Mouse (Mus musculus) brown adipose tissue, adult 24 weeks (tissue): ENCODE results near the gene Prkn. TPM values are rescaled to one million over a fixed set of nuclear protein-coding genes. Genes with fewer than 3 reads are reported as not detected.

Experiments used
- H3K27ac ChIP-seq: fragments of 200-500 bp; replicated peaks from 2 replicates; pipeline ENCODE4 v1.5.1; 2012; ENCODE audit warnings: low read depth, mild to moderate bottlenecking, low read length
- H3K4me1 ChIP-seq: fragments of 200-500 bp; 2 replicates; pipeline ENCODE4 v1.6.1; 2012; ENCODE audit warnings: low read length, mixed read lengths; ENCODE audit not compliant: control insufficient read depth, insufficient read depth, insufficient read length
- H3K4me3 ChIP-seq: fragments of 200-500 bp; 2 replicates; pipeline ENCODE4 v1.5.1; 2012; ENCODE audit warnings: low read depth, mild to moderate bottlenecking, low read length, moderate library complexity; ENCODE audit not compliant: insufficient read depth
- polyA plus RNA-seq: library from polyadenylated mRNA; stranded (reverse); fragments of >200 nt; gene quantifications from 2 replicates; pipeline ENCODE4 v1.2.4, GENCODE M21; 2012; ENCODE audit not compliant: missing spikeins, insufficient read depth, insufficient read length

Prkn gene
- polyA plus RNA-seq, 1 experiment = 7.2 TPM

DNA sequence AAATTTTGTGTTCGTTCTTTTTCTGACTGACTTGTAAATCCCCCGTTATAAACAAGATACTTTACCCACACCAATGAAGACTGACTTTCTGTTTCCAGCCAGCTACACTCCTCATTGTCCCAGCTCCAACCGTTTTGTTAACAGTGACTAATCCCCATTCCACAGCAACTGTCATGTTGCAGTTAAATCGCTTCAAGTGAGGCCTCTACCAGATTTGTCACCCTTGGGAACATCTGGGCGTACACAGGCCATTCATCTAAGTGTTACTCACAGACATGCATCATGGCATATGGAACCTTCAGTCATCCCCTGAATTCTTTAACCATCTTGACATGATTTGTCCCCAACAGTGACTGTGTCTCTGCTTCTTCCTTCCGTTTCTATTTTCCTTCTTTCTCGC, 669.9 kb downstream of the Prkn start:
- H3K4me3 ChIP-seq = no peak overlapping the region
- no peaks in the 10 kb centered on the region for H3K4me1 ChIP-seq
- no peak overlapping the region for H3K27ac ChIP-seq

GRCm38 (mm10) chr17:11514032-11514761, 674.0 kb downstream of the Prkn start:
- H3K27ac ChIP-seq = no peak overlapping the region
- H3K4me1 ChIP-seq = no peaks in the 10 kb centered on the region
- no peak overlapping the region for H3K4me3 ChIP-seq

DNA sequence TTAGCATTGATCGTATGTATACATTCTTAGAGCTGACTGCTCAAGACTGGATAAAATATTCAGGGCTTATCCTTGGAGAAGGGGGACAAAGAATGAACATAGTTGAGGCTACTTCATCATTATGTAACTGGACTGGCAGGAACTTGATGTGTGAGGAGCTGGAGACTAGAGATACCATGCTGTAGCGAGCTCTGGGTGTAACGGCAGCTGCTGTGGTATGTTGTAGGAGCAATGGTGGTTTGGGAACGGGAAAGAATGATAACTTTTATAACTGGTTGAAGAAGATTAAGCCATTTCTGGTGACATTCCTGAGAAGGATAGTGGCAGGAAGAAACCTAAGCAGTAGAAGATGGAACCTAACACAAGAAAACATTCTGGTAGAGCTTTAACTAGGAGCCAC, 675.4 kb downstream of the Prkn start:
- Histone ChIP-seq H3K4me3 (no peak overlapping the region), H3K27ac (no peak overlapping the region), H3K4me1 (no peaks in the 10 kb centered on the region)

DNA sequence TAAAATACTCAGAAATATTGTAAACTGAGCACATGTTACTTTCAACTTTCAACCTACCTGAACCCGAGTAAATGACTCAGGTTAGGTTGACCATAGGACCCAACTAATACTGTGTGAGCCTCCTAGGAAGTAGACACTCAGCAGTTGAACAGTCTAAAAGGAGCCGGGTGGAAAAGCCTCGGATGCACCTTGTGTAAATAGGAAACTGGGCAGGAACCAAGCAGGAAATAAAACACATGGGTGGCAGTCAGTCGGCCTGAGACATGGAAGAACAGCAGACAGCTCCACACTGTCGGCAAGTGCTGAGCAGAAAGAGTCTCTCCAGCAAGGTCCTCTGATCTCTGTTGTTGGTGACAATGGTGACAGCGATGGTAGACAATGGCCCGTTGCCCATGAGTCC, 676.0 kb downstream of the Prkn start:
- Histone ChIP-seq H3K4me1 (no peaks in the 10 kb centered on the region), H3K27ac (no peak overlapping the region), H3K4me3 (no peak overlapping the region)

DNA sequence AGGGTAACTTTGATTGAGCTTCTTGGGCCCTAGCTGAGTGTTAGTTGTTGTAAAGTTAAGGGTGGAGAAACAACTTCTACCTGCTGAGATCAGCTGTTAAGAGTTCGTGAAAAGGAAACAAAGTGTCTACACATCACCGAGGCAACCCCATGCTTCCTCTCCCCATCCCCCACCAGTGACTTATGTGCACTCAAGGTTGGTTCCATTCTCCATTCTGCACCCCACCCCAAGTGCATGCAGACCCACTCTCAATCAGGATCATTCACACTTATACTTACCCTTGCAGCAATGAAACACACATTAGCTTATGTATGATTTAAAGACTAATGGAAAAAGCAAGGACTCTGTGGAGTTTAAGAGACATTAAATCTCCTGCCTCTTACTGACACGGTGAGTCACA, 691.9 kb downstream of the Prkn start:
- Histone ChIP-seq H3K4me1 (no peaks in the 10 kb centered on the region; the same call in 1 of the 2 replicates), H3K27ac (no peak overlapping the region), H3K4me3 (no peak overlapping the region)

DNA sequence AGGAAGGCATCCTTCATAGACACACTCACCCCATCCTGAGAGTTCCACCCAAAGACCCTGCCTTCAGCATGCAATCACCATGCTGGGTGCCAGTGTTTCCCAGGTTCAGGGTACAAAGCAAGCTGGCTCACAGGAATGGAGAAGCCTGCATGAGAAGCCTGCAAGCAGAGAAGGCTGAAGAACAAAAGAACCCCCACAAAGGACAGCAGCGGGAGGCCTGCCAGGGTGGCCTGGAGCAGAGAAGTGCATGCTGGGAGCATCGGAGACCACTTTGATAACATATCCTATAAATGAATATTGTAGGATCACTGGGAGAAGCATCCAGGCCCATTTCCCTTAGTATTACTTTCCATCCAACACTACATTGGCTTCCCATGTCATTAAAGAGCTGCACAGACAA, 692.6 kb downstream of the Prkn start:
- no peaks in the 10 kb centered on the region; the same call in 1 of the 2 replicates for H3K4me1 ChIP-seq
- no peak overlapping the region for H3K27ac ChIP-seq
- H3K4me3 ChIP-seq = no peak overlapping the region

DNA sequence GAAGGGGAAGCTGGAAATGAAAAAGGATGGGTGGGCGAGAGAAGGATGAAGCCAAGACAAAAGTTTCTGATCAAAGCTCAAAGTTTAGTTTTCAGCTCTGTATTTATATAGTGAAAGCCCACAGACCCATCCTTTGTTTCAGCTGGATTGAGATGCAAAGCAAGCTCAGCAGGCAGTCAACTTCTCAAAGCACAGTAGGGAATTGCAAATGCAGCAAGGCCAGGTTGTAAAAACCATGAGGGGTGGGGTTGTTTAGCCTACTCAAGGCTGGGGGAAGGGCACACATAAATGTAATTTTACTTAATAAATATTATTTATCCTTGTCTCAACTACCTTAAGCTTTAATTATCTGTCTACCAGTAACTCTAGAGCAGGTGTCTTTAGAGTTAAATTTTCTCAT, 693.7 kb downstream of the Prkn start:
- Histone ChIP-seq H3K4me1 (no peaks in the 10 kb centered on the region; the same call in 1 of the 2 replicates), H3K4me3 (no peak overlapping the region)

GRCm38 (mm10) chr17:11538826-11539225, 698.6 kb downstream of the Prkn start:
- no peak overlapping the region for H3K4me3 ChIP-seq
- no peaks in the 10 kb centered on the region for H3K4me1 ChIP-seq
- H3K27ac ChIP-seq = no peak overlapping the region

More for the DNA sequence above, 693.7 kb downstream of the Prkn start:
- H3K27ac ChIP-seq = no peak overlapping the region

- no peak overlapping the region for H3K4me3 ChIP-seq
- H3K27ac ChIP-seq = no peak overlapping the region
- no peaks in the 10 kb centered on the region for H3K4me1 ChIP-seq
Measured at GRCm38 (mm10) chr17:11541928-11542623, 701.9 kb downstream of the Prkn start.

GRCm38 (mm10) chr17:11550562-11550961, 710.4 kb downstream of the Prkn start:
- Histone ChIP-seq H3K4me1 (no peaks in the 10 kb centered on the region), H3K27ac (no peak overlapping the region), H3K4me3 (no peak overlapping the region)

DNA sequence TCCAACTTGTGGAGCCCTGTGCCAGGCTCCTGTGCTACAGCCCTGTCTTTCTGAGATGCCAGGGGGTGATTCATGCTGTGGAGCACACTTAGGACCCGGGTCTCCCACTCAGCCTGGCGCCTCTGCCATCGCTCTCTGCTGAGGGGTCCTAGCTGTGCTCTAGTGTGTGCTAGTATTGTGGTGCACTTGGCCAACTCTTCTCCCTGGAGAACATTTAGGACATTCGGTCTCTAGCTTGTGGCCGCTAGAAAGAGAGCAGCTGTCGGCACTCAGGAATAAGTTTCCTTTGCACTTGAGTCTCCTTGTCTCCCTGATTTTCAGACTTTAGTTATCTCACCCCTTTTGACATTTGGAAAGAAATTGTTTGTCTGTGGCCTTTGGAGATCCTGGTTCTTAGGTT, 725.5 kb downstream of the Prkn start:
- no peak overlapping the region for H3K4me3 ChIP-seq
- H3K4me1 ChIP-seq = no peaks in the 10 kb centered on the region
- H3K27ac ChIP-seq = no peak overlapping the region

- no peaks in the 10 kb centered on the region for H3K4me1 ChIP-seq
- H3K4me3 ChIP-seq = no peak overlapping the region
- H3K27ac ChIP-seq = no peak overlapping the region
Measured at GRCm38 (mm10) chr17:11570392-11570791, 730.2 kb downstream of the Prkn start.

DNA sequence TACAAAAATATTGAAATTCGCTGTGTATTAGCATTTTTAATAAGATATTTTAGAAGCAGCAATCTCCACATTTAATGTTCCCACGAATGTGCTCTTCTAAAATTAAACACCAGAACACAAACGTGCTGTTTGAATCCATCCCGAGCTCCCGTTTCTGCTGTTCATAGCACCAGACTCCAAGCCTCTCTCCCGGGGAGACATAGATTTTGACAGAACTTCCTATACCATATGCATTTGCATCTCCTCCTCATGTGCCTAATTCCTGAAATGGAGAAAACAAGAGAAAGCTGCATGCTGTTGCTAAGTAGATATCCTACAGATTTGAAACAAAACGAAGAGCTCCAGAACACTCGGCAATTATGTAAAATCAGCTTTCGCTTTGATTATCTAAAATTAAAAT, 733.5 kb downstream of the Prkn start:
- H3K27ac ChIP-seq = no peak overlapping the region
- H3K4me3 ChIP-seq = no peak overlapping the region
- H3K4me1 ChIP-seq = no peaks in the 10 kb centered on the region

DNA sequence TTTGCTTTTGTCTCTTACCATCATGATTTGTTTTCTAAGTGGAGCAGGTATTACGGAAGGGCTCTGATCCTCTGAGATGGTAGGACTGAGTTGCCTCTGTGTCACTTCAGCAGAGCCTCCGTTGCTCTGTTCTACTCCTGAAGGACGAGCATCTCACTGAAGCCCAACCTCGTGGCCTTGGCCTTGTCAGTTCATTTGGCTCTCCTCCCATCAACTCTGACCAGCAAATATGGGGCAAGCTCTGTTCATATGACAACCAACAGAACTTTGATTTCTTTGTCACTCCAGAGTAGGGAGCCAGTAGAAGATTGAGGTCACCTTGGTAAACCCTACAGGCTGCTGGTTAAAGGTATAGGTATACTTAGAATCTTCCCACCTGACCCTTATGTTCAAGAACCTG, 745.3 kb downstream of the Prkn start:
- no peak overlapping the region for H3K4me3 ChIP-seq
- H3K4me1 ChIP-seq = no peaks in the 10 kb centered on the region
- no peak overlapping the region for H3K27ac ChIP-seq

- Histone ChIP-seq H3K4me1 (no peaks in the 10 kb centered on the region), H3K27ac (no peak overlapping the region), H3K4me3 (no peak overlapping the region)
Measured at GRCm38 (mm10) chr17:11607931-11608330, 767.7 kb downstream of the Prkn start.

GRCm38 (mm10) chr17:11611459-11611858, 771.3 kb downstream of the Prkn start:
- Histone ChIP-seq H3K4me3 (no peak overlapping the region), H3K27ac (no peak overlapping the region)

More at GRCm38 (mm10) chr17:11611459-11611858, 771.3 kb downstream of the Prkn start:
- no peaks in the 10 kb centered on the region for H3K4me1 ChIP-seq
